Mouse (Mus musculus): ENCODE measurements around the gene Syt7. TPM values are rescaled to one million over a fixed set of nuclear protein-coding genes. Genes with fewer than 3 reads are reported as not detected.

Gene Syt7
- polyA plus RNA-seq, 1 experiment from 2014 or later, result 4.4 TPM

GRCm38 (mm10) chr19:10427431-10427830, 38.5 kb downstream of the Syt7 start:
- no peaks in the 10 kb centered on the region for H3K9me3 ChIP-seq (replicated peaks)
- no peaks in the 10 kb centered on the region for H3K36me3 ChIP-seq (ENCODE audit: poor library complexity, severe bottlenecking)
- WGBS, result 86% methylated on average over 9 of the region's 9 CpGs
- no peak for ATAC-seq
- H3K27me3 ChIP-seq, result peaks cover 6% of the 10 kb centered on the region; the same call in 1 of the 2 replicates
- H3K4me2 ChIP-seq, result no peak overlapping the region
- peaks cover 37% of the 10 kb centered on the region for H3K4me1 ChIP-seq
- H3K9ac ChIP-seq, result no peak overlapping the region
- no peak overlapping the region for H3K27ac ChIP-seq
- no peak overlapping the region for H3K4me3 ChIP-seq

- Histone ChIP-seq H3K4me2 (no peak overlapping the region), H3K27ac (no peak overlapping the region), H3K9me3 (replicated peaks) (no peaks in the 10 kb centered on the region), H3K9ac (no peak overlapping the region), H3K4me3 (no peak overlapping the region), H3K27me3 (no peaks in the 10 kb centered on the region), H3K36me3 (ENCODE audit: poor library complexity, severe bottlenecking) (no peaks in the 10 kb centered on the region), H3K4me1 (peaks cover 31% of the 10 kb centered on the region)
- ATAC-seq, result no peak
- WGBS, result 89% methylated on average over 8 of the region's 8 CpGs
Measured at GRCm38 (mm10) chr19:10429371-10429770, 40.5 kb downstream of the Syt7 start.

GRCm38 (mm10) chr19:10431410-10431809, 42.5 kb downstream of the Syt7 start:
- Histone ChIP-seq H3K27ac (peak overlapping the region; percentile 6; the same call in 1 of the 2 replicates), H3K4me3 (no peak overlapping the region), H3K9ac (no peak overlapping the region), H3K27me3 (no peaks in the 10 kb centered on the region), H3K36me3 (ENCODE audit: poor library complexity, severe bottlenecking) (no peaks in the 10 kb centered on the region), H3K4me2 (no peak overlapping the region), H3K4me1 (peaks cover 26% of the 10 kb centered on the region), H3K9me3 (replicated peaks) (no peaks in the 10 kb centered on the region)
- 0 out of 2 replicates have a peak, but pooled peaks have one; percentile 6 for ATAC-seq
- WGBS, result 71% methylated on average over 3 of the region's 3 CpGs

- Histone ChIP-seq H3K9ac (no peak overlapping the region), H3K4me3 (no peak overlapping the region), H3K36me3 (ENCODE audit: poor library complexity, severe bottlenecking) (no peaks in the 10 kb centered on the region), H3K9me3 (replicated peaks) (no peaks in the 10 kb centered on the region), H3K4me1 (peaks cover 26% of the 10 kb centered on the region), H3K4me2 (no peak overlapping the region), H3K27ac (peak overlapping the region; percentile 6), H3K27me3 (no peaks in the 10 kb centered on the region)
- ATAC-seq, result peak; percentile 28; the same call in 1 of the 2 replicates
- 34% methylated on average over 4 of the region's 4 CpGs for WGBS
Measured at GRCm38 (mm10) chr19:10431841-10432240, 43.0 kb downstream of the Syt7 start.

GRCm38 (mm10) chr19:10433225-10433624, 44.3 kb downstream of the Syt7 start:
- no peak for ATAC-seq
- 71% methylated on average over 7 of the region's 7 CpGs for WGBS
- Histone ChIP-seq H3K36me3 (ENCODE audit: poor library complexity, severe bottlenecking) (no peaks in the 10 kb centered on the region), H3K27me3 (no peaks in the 10 kb centered on the region), H3K9me3 (replicated peaks) (no peaks in the 10 kb centered on the region), H3K9ac (no peak overlapping the region), H3K4me2 (no peak overlapping the region), H3K4me1 (peaks cover 26% of the 10 kb centered on the region), H3K27ac (no peak overlapping the region), H3K4me3 (no peak overlapping the region)

GRCm38 (mm10) chr19:10433879-10434540, 45.1 kb downstream of the Syt7 start:
- WGBS, result 71% methylated on average over 9 of the region's 9 CpGs
- Histone ChIP-seq H3K9ac (no peak overlapping the region), H3K4me3 (no peak overlapping the region)

GRCm38 (mm10) chr19:10434927-10435326, 46.0 kb downstream of the Syt7 start:
- no peak overlapping the region for H3K9ac ChIP-seq
- no peak overlapping the region for H3K27ac ChIP-seq
- no peak overlapping the region for H3K4me3 ChIP-seq
- no peaks in the 10 kb centered on the region for H3K27me3 ChIP-seq
- H3K9me3 ChIP-seq (replicated peaks), result no peaks in the 10 kb centered on the region
- no peak overlapping the region for H3K4me2 ChIP-seq
- no peak for ATAC-seq
- 77% methylated on average over 6 of the region's 6 CpGs for WGBS
- peaks cover 23% of the 10 kb centered on the region for H3K4me1 ChIP-seq
- 0 out of 2 replicates have a peak, but pooled peaks cover 5% of the 10 kb centered on the region for H3K36me3 ChIP-seq (ENCODE audit: poor library complexity, severe bottlenecking)

More at GRCm38 (mm10) chr19:10433879-10434540, 45.1 kb downstream of the Syt7 start:
- H3K4me2 ChIP-seq, result no peak overlapping the region
- H3K36me3 ChIP-seq (ENCODE audit: poor library complexity, severe bottlenecking), result no peaks in the 10 kb centered on the region
- H3K9me3 ChIP-seq (replicated peaks), result no peaks in the 10 kb centered on the region
- H3K4me1 ChIP-seq, result peaks cover 26% of the 10 kb centered on the region
- H3K27ac ChIP-seq, result no peak overlapping the region
- H3K27me3 ChIP-seq, result no peaks in the 10 kb centered on the region
- no peak for ATAC-seq

GRCm38 (mm10) chr19:10435908-10436307, 47.0 kb downstream of the Syt7 start:
- peak; percentile 56 for ATAC-seq

GRCm38 (mm10) chr19:10436726-10437125, 47.8 kb downstream of the Syt7 start:
- Histone ChIP-seq H3K27me3 (no peaks in the 10 kb centered on the region), H3K4me1 (peaks cover 7% of the 10 kb centered on the region), H3K9ac (no peak overlapping the region), H3K9me3 (replicated peaks) (no peaks in the 10 kb centered on the region), H3K4me2 (no peak overlapping the region), H3K36me3 (ENCODE audit: poor library complexity, severe bottlenecking) (peaks cover 16% of the 10 kb centered on the region), H3K27ac (no peak overlapping the region), H3K4me3 (no peak overlapping the region)
- WGBS, result 42% methylated on average over 1 of the region's 1 CpGs
- no peak for ATAC-seq

More at GRCm38 (mm10) chr19:10435908-10436307, 47.0 kb downstream of the Syt7 start:
- no peak overlapping the region for H3K4me2 ChIP-seq
- no peaks in the 10 kb centered on the region for H3K27me3 ChIP-seq
- H3K4me3 ChIP-seq, result no peak overlapping the region
- H3K9ac ChIP-seq, result no peak overlapping the region
- 35% methylated on average over 3 of the region's 3 CpGs for WGBS
- no peak overlapping the region for H3K27ac ChIP-seq
- no peaks in the 10 kb centered on the region for H3K9me3 ChIP-seq (replicated peaks)
- peaks cover 15% of the 10 kb centered on the region for H3K4me1 ChIP-seq
- H3K36me3 ChIP-seq (ENCODE audit: poor library complexity, severe bottlenecking), result peaks cover 15% of the 10 kb centered on the region

GRCm38 (mm10) chr19:10437521-10437920, 48.6 kb downstream of the Syt7 start:
- no peak for ATAC-seq
- no peaks in the 10 kb centered on the region for H3K4me1 ChIP-seq
- no peak overlapping the region for H3K4me2 ChIP-seq
- no peak overlapping the region for H3K9ac ChIP-seq
- no peak overlapping the region for H3K4me3 ChIP-seq
- no peaks in the 10 kb centered on the region for H3K27me3 ChIP-seq
- no peak overlapping the region for H3K27ac ChIP-seq
- WGBS, result 72% methylated on average over 1 of the region's 1 CpGs
- H3K36me3 ChIP-seq (ENCODE audit: poor library complexity, severe bottlenecking), result peaks cover 16% of the 10 kb centered on the region
- no peaks in the 10 kb centered on the region for H3K9me3 ChIP-seq (replicated peaks)

- WGBS, result 93% methylated on average over 15 of the region's 15 CpGs
- H3K9ac ChIP-seq, result no peak overlapping the region
- no peak overlapping the region for H3K27ac ChIP-seq
- no peaks in the 10 kb centered on the region for H3K4me1 ChIP-seq
- H3K27me3 ChIP-seq, result no peaks in the 10 kb centered on the region
- no peak for ATAC-seq
- H3K36me3 ChIP-seq (ENCODE audit: poor library complexity, severe bottlenecking), result peaks cover 51% of the 10 kb centered on the region
- H3K4me2 ChIP-seq, result no peak overlapping the region
- no peak overlapping the region for H3K4me3 ChIP-seq
- no peaks in the 10 kb centered on the region for H3K9me3 ChIP-seq (replicated peaks)
Measured at GRCm38 (mm10) chr19:10444685-10445369, 55.9 kb downstream of the Syt7 start.

GRCm38 (mm10) chr19:10448275-10448674, 59.4 kb downstream of the Syt7 start:
- Histone ChIP-seq H3K9ac (no peak overlapping the region), H3K4me3 (no peak overlapping the region), H3K27ac (no peak overlapping the region), H3K36me3 (ENCODE audit: poor library complexity, severe bottlenecking) (peaks cover 33% of the 10 kb centered on the region), H3K27me3 (peaks cover 6% of the 10 kb centered on the region), H3K9me3 (replicated peaks) (no peaks in the 10 kb centered on the region), H3K4me2 (no peak overlapping the region), H3K4me1 (no peaks in the 10 kb centered on the region)
- ATAC-seq, result no peak
- WGBS, result 85% methylated on average over 7 of the region's 7 CpGs

Data from forebrain, embryonic 13.5 days (tissue).